Mouse (Mus musculus): ENCODE measurements around the gene Hspa4.

- no peak for TF ChIP-seq POLR2A (IDR thresholded peaks at IDR 0.05; ENCODE audit: borderline replicate concordance, low read depth, low read length)
- no peak for TF ChIP-seq CTCF (IDR thresholded peaks at IDR 0.05; ENCODE audit: low read depth, low read length)
Measured at GRCm38 (mm10) chr11:53307558-53308065, 7.4 kb upstream of the Hspa4 start.
